Mouse (Mus musculus) liver, embryonic 13.5 days (tissue): ENCODE data around the gene Fnip2. TPM values are rescaled to one million over a fixed set of nuclear protein-coding genes. Genes with fewer than 3 reads are reported as not detected.

Source experiments
- ATAC-seq: fragments of 200-750 bp; cut with Nextera tagmentation; 2 replicates; pipeline ENCODE4 v1.8.0; 2017; ENCODE audit warnings: low read depth, mild to moderate bottlenecking, moderate number of reproducible peaks, moderate library complexity
- DNase-seq: peaks from one replicate; pipeline ENCODE4 v3.0.0; 2022
- H3K27ac ChIP-seq: fragments of 300-500 bp; sonication (generic); 2 replicates; pipeline ENCODE4 v1.5.1; 2015; ENCODE audit warnings: moderate library complexity, mild to moderate bottlenecking, inconsistent platforms
- H3K27me3 ChIP-seq: fragments of 300-500 bp; sonication (generic); 2 replicates; pipeline ENCODE4 v1.6.1; 2015; ENCODE audit warnings: mild to moderate bottlenecking, inconsistent platforms
- H3K36me3 ChIP-seq: fragments of 300-500 bp; sonication (generic); 2 replicates; pipeline ENCODE4 v1.6.1; 2015; ENCODE audit warnings: mild to moderate bottlenecking, inconsistent platforms
- H3K4me1 ChIP-seq: fragments of 300-500 bp; sonication (generic); replicated peaks from 2 replicates; pipeline ENCODE4 v1.6.1; 2015; ENCODE audit warnings: inconsistent platforms
- H3K4me2 ChIP-seq: fragments of 300-500 bp; sonication (generic); 2 replicates; pipeline ENCODE4 v1.6.1; 2015; ENCODE audit warnings: inconsistent platforms, mild to moderate bottlenecking, moderate library complexity
- H3K4me3 ChIP-seq: fragments of 300-500 bp; sonication (generic); replicated peaks from 2 replicates; pipeline ENCODE4 v1.5.1; 2015; ENCODE audit warnings: mild to moderate bottlenecking, inconsistent platforms
- H3K9ac ChIP-seq: fragments of 300-500 bp; sonication (generic); 2 replicates; pipeline ENCODE4 v1.6.1; 2015; ENCODE audit warnings: mild to moderate bottlenecking, inconsistent platforms
- H3K9me3 ChIP-seq: fragments of 300-500 bp; sonication (generic); replicated peaks from 2 replicates; pipeline ENCODE4 v1.6.1; 2016; ENCODE audit warnings: inconsistent platforms
- WGBS: fragments of 180-500 bp; shearing (Covaris S2); methylation state at CpG from one replicate; pipeline ENCODE4 v1.1.7; 2015; ENCODE audit not compliant: insufficient replicate concordance; 5-methylcytosine and 5-hydroxymethylcytosine counted together
- polyA plus RNA-seq: library from polyadenylated mRNA; unstranded; fragments of >200 nt; fragmentation: Nextera tagmentation; extraction: Ambion mirVana; gene quantifications from 2 replicates; pipeline ENCODE4 v1.2.1, GENCODE M21; 2015

Fnip2 gene
- polyA plus RNA-seq, 1 experiment from 2014 or later: 3.5 TPM

DNA sequence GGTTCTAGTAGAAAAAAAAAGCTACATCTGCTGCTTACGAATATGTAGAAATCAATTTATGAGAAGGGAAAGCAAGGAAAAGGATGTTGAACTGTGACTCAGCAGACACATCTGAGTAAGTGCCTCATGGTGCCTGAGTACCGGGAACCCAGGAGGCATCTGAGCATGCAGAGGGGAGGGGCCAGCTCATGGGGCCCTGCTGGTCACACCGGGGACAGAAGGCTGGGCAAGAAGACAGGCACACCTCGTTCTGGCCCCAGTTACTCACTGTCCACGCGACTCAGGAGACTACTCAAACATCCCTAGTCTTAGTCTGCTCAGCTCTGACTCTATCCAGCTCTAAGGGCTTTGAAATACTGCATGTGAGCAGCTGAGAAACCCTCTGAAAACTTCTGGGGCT, 25.0 kb downstream of the Fnip2 start:
- H3K9me3 ChIP-seq: no peaks in the 10 kb centered on the region
- H3K9ac ChIP-seq: peak overlapping the region; percentile 59
- peak overlapping the region; percentile 48 for H3K4me2 ChIP-seq
- 7% methylated on average over 6 of the region's 6 CpGs for WGBS
- peak overlapping the region; percentile 29 for H3K27ac ChIP-seq
- peak; percentile 89 for ATAC-seq
- peaks cover 45% of the 10 kb centered on the region for H3K4me1 ChIP-seq
- peak; percentile 68 for DNase-seq
- H3K4me3 ChIP-seq: 0 out of 2 replicates have a peak overlapping the region, but pooled peaks have one; percentile 6
- H3K27me3 ChIP-seq: no peaks in the 10 kb centered on the region
- peaks cover 18% of the 10 kb centered on the region for H3K36me3 ChIP-seq

DNA sequence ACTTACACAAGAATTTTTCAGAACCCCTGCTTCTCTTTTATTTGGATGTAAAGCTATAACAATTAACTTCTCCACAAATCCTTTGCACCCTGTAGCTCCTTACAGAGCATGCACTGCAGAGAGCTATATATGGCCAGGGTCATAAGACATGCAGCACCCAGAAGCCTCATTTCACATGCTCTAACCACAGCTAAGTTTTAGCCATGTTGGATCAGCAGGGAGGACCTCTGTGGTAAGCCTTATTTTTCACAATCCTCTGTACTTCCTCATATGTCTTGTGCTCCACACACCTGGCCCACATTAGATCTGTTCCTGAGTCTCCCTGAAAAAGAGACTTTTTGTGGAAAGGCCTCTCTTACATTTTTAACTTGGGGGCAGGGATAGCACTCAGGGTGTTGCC, 27.9 kb downstream of the Fnip2 start:
- H3K36me3 ChIP-seq: peaks cover 8% of the 10 kb centered on the region
- DNase-seq: no peak
- H3K4me2 ChIP-seq: no peak overlapping the region
- H3K27ac ChIP-seq: peak overlapping the region; percentile 59
- H3K27me3 ChIP-seq: no peaks in the 10 kb centered on the region
- H3K4me1 ChIP-seq: peaks cover 68% of the 10 kb centered on the region
- ATAC-seq: no peak
- no peak overlapping the region for H3K9ac ChIP-seq
- H3K9me3 ChIP-seq: no peaks in the 10 kb centered on the region
- no peak overlapping the region for H3K4me3 ChIP-seq

DNA sequence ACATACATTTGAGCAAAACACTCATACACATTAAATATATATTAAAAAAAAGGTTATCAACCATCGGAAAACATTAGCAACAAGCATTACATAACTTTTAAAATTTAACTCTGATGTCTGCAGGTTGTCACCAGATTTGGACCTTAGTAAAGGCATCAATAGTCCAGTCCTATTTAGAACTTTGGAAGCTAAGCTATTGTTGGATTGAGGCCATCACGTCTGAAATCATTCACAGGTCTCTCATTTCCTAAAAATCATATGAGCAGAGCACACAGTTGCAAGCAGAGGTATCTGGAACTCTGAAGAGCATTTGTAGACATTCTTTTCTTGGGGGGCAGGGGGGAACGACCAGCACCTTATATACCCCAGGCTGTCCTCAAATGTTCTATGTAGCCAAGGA, 28.5 kb downstream of the Fnip2 start:
- ATAC-seq: no peak
- WGBS: 74% methylated on average over 3 of the region's 3 CpGs
- H3K4me3 ChIP-seq: no peak overlapping the region
- H3K36me3 ChIP-seq: peaks cover 8% of the 10 kb centered on the region
- no peak overlapping the region; the same call in 1 of the 2 replicates for H3K9ac ChIP-seq
- peaks cover 69% of the 10 kb centered on the region for H3K4me1 ChIP-seq
- H3K27ac ChIP-seq: peak overlapping the region; percentile 73
- H3K27me3 ChIP-seq: no peaks in the 10 kb centered on the region
- DNase-seq: no peak
- H3K9me3 ChIP-seq: no peaks in the 10 kb centered on the region
- no peak overlapping the region for H3K4me2 ChIP-seq

DNA sequence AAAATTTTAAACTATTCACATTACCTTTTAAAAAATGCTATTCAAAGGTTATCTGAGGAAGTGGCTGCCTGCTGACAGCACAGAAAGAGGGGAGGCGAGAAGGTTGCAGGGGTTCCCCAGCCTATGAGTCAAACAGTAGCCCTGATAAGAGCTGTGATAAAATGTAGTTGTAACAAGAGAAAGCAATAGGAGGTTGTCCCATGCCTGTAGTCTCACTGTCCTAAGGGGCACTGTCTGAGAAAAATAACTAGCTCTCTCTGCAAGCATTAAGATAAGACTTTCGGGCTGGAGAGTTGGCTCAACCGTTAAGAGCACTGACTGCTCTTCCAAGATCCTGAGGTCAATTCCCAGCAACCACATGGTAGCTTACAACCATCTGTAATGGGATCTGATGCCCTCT, 29.3 kb downstream of the Fnip2 start:
- 14% methylated on average over 3 of the region's 3 CpGs for WGBS

DNA sequence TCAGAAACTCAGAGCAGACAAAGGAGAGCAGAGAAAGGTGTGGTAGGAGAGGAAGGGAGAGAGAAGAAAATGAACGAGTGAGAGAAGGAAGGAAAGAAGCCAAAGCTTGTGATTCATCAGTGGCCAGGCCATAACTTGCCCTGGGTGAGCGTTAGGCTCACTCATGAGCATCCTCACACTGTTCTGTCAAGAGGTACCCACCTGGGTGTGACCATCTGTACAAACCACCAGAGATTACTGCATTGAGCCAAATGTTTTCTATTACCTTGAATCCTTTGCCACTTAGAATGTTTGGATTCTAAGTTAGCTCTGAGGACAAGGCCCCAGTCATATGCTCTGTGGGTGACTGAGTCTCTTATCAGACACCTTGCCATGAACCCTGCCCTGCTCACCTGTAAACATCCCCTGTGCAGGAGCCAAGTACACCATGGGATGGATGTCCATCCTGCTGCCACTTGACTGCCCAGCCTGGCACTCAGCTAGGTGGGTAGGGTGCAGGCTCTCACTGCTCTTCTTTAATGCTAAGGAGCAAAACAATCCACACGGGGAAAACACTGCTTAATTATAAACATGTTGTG, 29.9 kb downstream of the Fnip2 start:
- H3K4me3 ChIP-seq: no peak overlapping the region
- DNase-seq (no peak), ATAC-seq (peak; percentile 7; the same call in 1 of the 2 replicates)
- H3K27me3 ChIP-seq: no peaks in the 10 kb centered on the region
- peaks cover 60% of the 10 kb centered on the region for H3K4me1 ChIP-seq
- H3K9me3 ChIP-seq: no peaks in the 10 kb centered on the region
- peak overlapping the region; percentile 61 for H3K27ac ChIP-seq
- 53% methylated on average over 3 of the region's 3 CpGs for WGBS
- H3K4me2 ChIP-seq: no peak overlapping the region; the same call in 1 of the 2 replicates
- H3K36me3 ChIP-seq: no peaks in the 10 kb centered on the region
- peak overlapping the region; percentile 13; the same call in 1 of the 2 replicates for H3K9ac ChIP-seq

More for the DNA sequence above, 29.3 kb downstream of the Fnip2 start:
- H3K9ac ChIP-seq: 0 out of 2 replicates have a peak overlapping the region, but pooled peaks have one; percentile 13
- H3K9me3 ChIP-seq: no peaks in the 10 kb centered on the region
- no peak overlapping the region; the same call in 1 of the 2 replicates for H3K4me2 ChIP-seq
- no peak for DNase-seq
- H3K27ac ChIP-seq: peak overlapping the region; percentile 61
- peak; percentile 81 for ATAC-seq
- H3K4me3 ChIP-seq: no peak overlapping the region
- H3K36me3 ChIP-seq: no peaks in the 10 kb centered on the region; the same call in 1 of the 2 replicates
- H3K27me3 ChIP-seq: no peaks in the 10 kb centered on the region
- peaks cover 64% of the 10 kb centered on the region for H3K4me1 ChIP-seq

DNA sequence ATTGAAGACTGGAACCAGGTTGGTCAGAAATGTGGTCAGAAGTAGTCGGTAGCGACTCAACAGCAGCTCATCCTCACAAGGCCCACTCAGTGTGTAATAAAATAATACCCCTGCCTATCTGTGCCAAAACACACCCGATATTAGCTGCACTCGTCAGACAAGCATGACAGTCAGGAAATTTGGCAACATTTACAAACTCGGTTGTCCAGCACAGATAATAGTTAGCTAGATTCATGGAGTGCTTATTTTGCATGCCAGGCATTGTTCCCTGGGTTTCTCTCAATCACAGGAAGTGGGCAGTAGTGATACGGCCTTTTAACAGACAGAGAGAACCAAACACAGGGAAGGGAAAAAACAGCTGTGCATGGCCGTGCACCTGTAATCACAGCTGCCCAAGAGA, 30.6 kb downstream of the Fnip2 start:
- Histone ChIP-seq H3K9ac (no peak overlapping the region), H3K4me2 (no peak overlapping the region), H3K4me1 (peaks cover 59% of the 10 kb centered on the region), H3K36me3 (no peaks in the 10 kb centered on the region), H3K27ac (peak overlapping the region; percentile 61; the same call in 1 of the 2 replicates), H3K9me3 (no peaks in the 10 kb centered on the region), H3K27me3 (no peaks in the 10 kb centered on the region), H3K4me3 (no peak overlapping the region)
- WGBS: 33% methylated on average over 7 of the region's 7 CpGs
- DNase-seq: no peak
- no peak for ATAC-seq

DNA sequence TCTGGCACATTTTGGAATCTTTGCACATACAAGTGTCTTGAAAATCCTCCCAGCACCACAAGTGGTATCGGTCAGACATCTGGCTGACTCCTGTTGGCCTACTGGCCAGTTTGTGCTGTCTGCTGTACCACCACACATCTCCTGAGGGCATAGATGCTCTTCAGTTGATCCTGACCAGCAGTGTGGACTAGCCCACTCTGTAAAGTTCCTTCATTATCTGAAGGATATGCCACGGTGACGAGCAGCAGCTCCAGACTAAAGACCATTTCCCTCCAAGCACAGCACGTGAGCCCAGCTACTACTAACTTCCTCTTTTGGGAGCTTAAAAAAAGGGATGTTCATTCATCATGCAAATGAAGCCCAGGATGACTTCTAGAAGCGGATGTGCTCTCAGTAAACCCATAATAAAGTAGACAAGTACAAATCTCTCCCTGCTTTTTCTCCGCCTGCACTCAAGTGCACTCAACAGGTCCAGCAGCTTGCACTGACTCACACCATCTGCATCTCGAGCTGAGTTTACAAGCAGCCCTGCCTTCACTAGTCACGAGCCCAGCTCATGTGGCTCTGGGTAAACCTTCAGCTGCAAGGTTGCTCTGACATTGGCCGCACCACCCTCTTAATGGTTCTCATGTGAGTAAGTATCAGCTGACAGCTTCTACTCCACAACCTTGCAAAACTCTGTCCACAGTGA, 35.9 kb downstream of the Fnip2 start:
- no peak overlapping the region for H3K4me3 ChIP-seq
- peaks cover 77% of the 10 kb centered on the region for H3K4me1 ChIP-seq
- H3K36me3 ChIP-seq: no peaks in the 10 kb centered on the region
- WGBS: 35% methylated on average over 9 of the region's 9 CpGs
- 0 out of 2 replicates have a peak overlapping the region, but pooled peaks have one; percentile 29 for H3K27ac ChIP-seq
- no peaks in the 10 kb centered on the region for H3K27me3 ChIP-seq
- ATAC-seq (no peak), DNase-seq (no peak)
- no peaks in the 10 kb centered on the region for H3K9me3 ChIP-seq
- no peak overlapping the region for H3K4me2 ChIP-seq
- H3K9ac ChIP-seq: no peak overlapping the region

DNA sequence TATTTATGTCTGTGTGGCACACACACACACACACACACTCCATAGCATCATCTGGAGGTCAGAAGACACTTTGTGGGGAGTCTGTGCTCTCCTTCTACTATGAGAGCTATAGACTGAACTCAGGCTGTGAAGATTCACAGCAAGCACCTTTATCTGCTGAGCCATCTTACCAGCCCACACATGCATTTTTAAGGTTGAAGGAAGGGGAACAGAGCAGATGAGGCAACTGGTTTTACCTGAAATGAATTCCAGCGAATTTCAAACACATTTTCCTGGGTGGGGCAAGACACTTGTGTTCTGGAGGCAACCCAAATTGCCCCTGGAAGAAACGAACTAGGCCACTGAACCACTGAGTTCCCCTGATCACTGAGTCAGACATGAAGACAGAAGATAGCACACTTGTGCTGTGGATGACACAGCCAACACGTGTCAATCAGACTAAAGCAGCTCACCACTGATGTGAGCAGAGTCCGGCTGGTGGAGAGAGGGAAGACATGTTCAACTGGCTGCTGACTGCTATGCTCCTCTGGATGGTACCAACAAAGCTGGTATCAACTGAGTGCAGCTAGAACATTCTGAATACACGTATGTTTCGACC, 38.0 kb downstream of the Fnip2 start:
- H3K9me3 ChIP-seq: no peaks in the 10 kb centered on the region
- H3K4me3 ChIP-seq: no peak overlapping the region
- DNase-seq (no peak), ATAC-seq (peak; percentile 82)
- no peak overlapping the region for H3K9ac ChIP-seq
- peaks cover 71% of the 10 kb centered on the region for H3K4me1 ChIP-seq
- peak overlapping the region; percentile 42 for H3K27ac ChIP-seq
- H3K4me2 ChIP-seq: no peak overlapping the region
- H3K36me3 ChIP-seq: no peaks in the 10 kb centered on the region
- 37% methylated on average over 6 of the region's 6 CpGs for WGBS
- H3K27me3 ChIP-seq: no peaks in the 10 kb centered on the region

DNA sequence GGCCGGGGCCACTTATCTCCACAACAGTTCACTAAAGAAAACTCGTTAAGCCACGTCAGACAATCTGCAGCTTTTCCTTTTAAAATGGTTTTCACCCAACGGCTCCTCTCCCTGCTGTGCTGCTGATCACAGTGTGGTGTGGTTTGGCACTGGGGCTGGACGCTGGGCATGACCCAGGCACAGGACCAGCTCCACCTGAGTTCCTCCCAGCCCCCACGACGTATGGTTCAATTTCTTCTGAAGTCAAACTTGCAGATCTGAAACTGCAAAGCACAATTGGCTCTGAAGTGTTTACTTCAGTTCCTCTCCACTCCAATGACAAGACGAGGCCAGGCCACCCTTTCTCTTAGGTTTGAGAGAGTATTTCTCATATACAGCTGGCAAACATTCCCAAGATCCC, 39.1 kb downstream of the Fnip2 start:
- H3K4me1 ChIP-seq: peaks cover 67% of the 10 kb centered on the region
- no peaks in the 10 kb centered on the region for H3K27me3 ChIP-seq
- no peak for ATAC-seq
- H3K4me2 ChIP-seq: no peak overlapping the region
- H3K36me3 ChIP-seq: no peaks in the 10 kb centered on the region
- H3K9ac ChIP-seq: no peak overlapping the region
- no peak for DNase-seq
- H3K9me3 ChIP-seq: no peaks in the 10 kb centered on the region
- H3K4me3 ChIP-seq: no peak overlapping the region
- 26% methylated on average over 8 of the region's 8 CpGs for WGBS
- peak overlapping the region; percentile 44 for H3K27ac ChIP-seq

DNA sequence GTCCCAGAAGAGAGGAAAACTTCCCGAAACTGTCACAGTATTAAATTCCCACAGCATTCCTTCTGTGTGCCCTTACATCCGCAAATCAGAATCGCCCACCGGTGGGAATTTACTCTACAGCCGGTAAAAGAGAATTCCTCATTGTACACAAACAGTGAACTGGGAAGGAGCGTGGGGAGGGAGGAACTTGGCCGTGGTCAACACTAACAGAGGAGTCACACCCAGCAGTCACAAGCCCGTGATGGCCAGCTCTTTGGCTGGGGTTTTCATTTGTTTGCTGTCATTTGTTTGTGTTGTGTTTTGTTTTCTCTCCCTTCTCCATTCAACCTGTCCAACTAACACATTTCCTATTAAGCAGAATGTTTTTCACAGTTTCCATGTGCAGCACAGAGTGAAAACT, 39.7 kb downstream of the Fnip2 start:
- Histone ChIP-seq H3K9me3 (no peaks in the 10 kb centered on the region), H3K4me2 (no peak overlapping the region), H3K4me3 (no peak overlapping the region), H3K4me1 (peaks cover 64% of the 10 kb centered on the region), H3K27ac (peak overlapping the region; percentile 44; the same call in 1 of the 2 replicates), H3K9ac (no peak overlapping the region), H3K36me3 (no peaks in the 10 kb centered on the region), H3K27me3 (no peaks in the 10 kb centered on the region)
- DNase-seq (no peak), ATAC-seq (no peak)
- 59% methylated on average over 8 of the region's 8 CpGs for WGBS

GRCm38 (mm10) chr3:79527521-79527920, 40.1 kb downstream of the Fnip2 start:
- ATAC-seq (no peak), DNase-seq (no peak)
- H3K4me1 ChIP-seq: peaks cover 64% of the 10 kb centered on the region
- H3K9ac ChIP-seq: no peak overlapping the region
- no peaks in the 10 kb centered on the region for H3K27me3 ChIP-seq
- no peaks in the 10 kb centered on the region for H3K36me3 ChIP-seq
- no peak overlapping the region; the same call in 1 of the 2 replicates for H3K27ac ChIP-seq
- WGBS: 87% methylated on average over 3 of the region's 3 CpGs
- H3K4me3 ChIP-seq: no peak overlapping the region
- H3K9me3 ChIP-seq: no peaks in the 10 kb centered on the region
- H3K4me2 ChIP-seq: no peak overlapping the region
